Mouse (Mus musculus) CH12.LX (cell line): ENCODE results near the gene Cth. TPM values are rescaled to one million over a fixed set of nuclear protein-coding genes. Genes with fewer than 3 reads are reported as not detected.

Experiments used
- DNase-seq: peaks from one replicate; pipeline ENCODE4 v3.0.0-alpha.2; 2013; ENCODE audit errors: extremely low read depth
- H3K27ac ChIP-seq: 2 replicates; pipeline ENCODE4 v1.5.1; 2012; ENCODE audit warnings: low read depth, mild to moderate bottlenecking, control low read depth, moderate library complexity; ENCODE audit not compliant: insufficient read depth
- H3K27me3 ChIP-seq: replicated peaks from 2 replicates; pipeline ENCODE3; 2012; ENCODE audit warnings: inconsistent platforms
- H3K36me3 ChIP-seq, 2 experiments: replicated peaks in 1 of 2; 2 replicates each; pipeline versions ENCODE3 to v1.6.1; 2012; ENCODE audit warnings: inconsistent platforms in 1 of 2, low read length in 1 of 2, mild to moderate bottlenecking in 1 of 2, mixed read lengths in 1 of 2, moderate library complexity in 1 of 2; ENCODE audit not compliant: control insufficient read depth in 1 of 2, insufficient read depth in 1 of 2
- H3K4me1 ChIP-seq, 2 experiments: 2 replicates each; pipeline ENCODE4 v1.6.1; 2012; ENCODE audit warnings: inconsistent platforms in 1 of 2, moderate library complexity in 1 of 2; ENCODE audit not compliant: insufficient read depth in 2 of 2, control insufficient read depth in 1 of 2
- H3K4me2 ChIP-seq: 2 replicates; pipeline ENCODE4 v1.6.1; 2012; ENCODE audit warnings: low read depth, mild to moderate bottlenecking, control low read depth; ENCODE audit not compliant: poor library complexity, insufficient read depth, severe bottlenecking
- H3K4me3 ChIP-seq, 3 experiments: fragments of 150-350 bp in 1 of 3; sonication (generic) in 1 of 3; replicated peaks in 1 of 3; 2 replicates each; pipeline versions ENCODE3 to v1.5.1; 2011 to 2012; ENCODE audit warnings: low read depth in 2 of 3, low read length in 2 of 3, mild to moderate bottlenecking in 2 of 3, moderate library complexity in 2 of 3, control low read depth in 1 of 3, improper control_type of control experiment in 1 of 3, inconsistent platforms in 1 of 3, mixed read lengths in 1 of 3; ENCODE audit not compliant: poor library complexity in 1 of 3
- H3K79me2 ChIP-seq: replicated peaks from 2 replicates; pipeline ENCODE4 v1.6.1; 2012; ENCODE audit warnings: mild to moderate bottlenecking, moderate library complexity; ENCODE audit not compliant: control insufficient read depth, poor library complexity, insufficient read depth, severe bottlenecking; ENCODE audit errors: extremely low read depth
- H3K9ac ChIP-seq: 2 replicates; pipeline ENCODE4 v1.6.1; 2012; ENCODE audit warnings: low read depth, mild to moderate bottlenecking, control low read depth, moderate library complexity; ENCODE audit not compliant: insufficient read depth
- H3K9me3 ChIP-seq: replicated peaks from 2 replicates; pipeline ENCODE3; 2012; ENCODE audit warnings: low read length, inconsistent platforms, mixed read lengths
- BHLHE40 ChIP-seq: IDR thresholded peaks from 2 replicates; pipeline ENCODE4 v1.6.1; 2011; ENCODE audit warnings: mild to moderate bottlenecking, low read depth, low read length, improper control_type of control experiment
- CTCF ChIP-seq, 2 experiments: IDR thresholded peaks in 1 of 2; conservative IDR thresholded peaks in 1 of 2; 2 replicates each; pipeline ENCODE4 v1.5.1; 2011 to 2012; ENCODE audit warnings: low read depth in 2 of 2, low read length in 2 of 2, improper control_type of control experiment in 1 of 2, inconsistent platforms in 1 of 2, mild to moderate bottlenecking in 1 of 2, moderate library complexity in 1 of 2
- ETS1 ChIP-seq: conservative IDR thresholded peaks from 2 replicates; pipeline ENCODE4 v1.6.1; 2012; ENCODE audit warnings: low read depth, mild to moderate bottlenecking, inconsistent platforms, low read length, improper control_type of control experiment, moderate library complexity
- GABPA ChIP-seq: IDR thresholded peaks from 2 replicates; pipeline ENCODE4 v1.6.1; 2012; ENCODE audit warnings: low read depth, low read length, improper control_type of control experiment, inconsistent platforms; ENCODE audit not compliant: insufficient replicate concordance
- HCFC1 ChIP-seq: IDR thresholded peaks from 2 replicates; pipeline ENCODE4 v1.6.1; 2012; ENCODE audit warnings: low read depth, mild to moderate bottlenecking, inconsistent platforms, low read length, improper control_type of control experiment
- IRF4 ChIP-seq: IDR thresholded peaks from 2 replicates; pipeline ENCODE4 v1.6.1; 2014; ENCODE audit warnings: low read depth, mild to moderate bottlenecking, inconsistent platforms, low read length, improper control_type of control experiment
- RAD21 ChIP-seq: IDR thresholded peaks from 2 replicates; pipeline ENCODE4 v1.6.1; 2011; ENCODE audit warnings: low read depth, mild to moderate bottlenecking, low read length, improper control_type of control experiment, moderate library complexity
- SIN3A ChIP-seq: IDR thresholded peaks from 2 replicates; pipeline ENCODE4 v1.6.1; 2012; ENCODE audit warnings: low read length, improper control_type of control experiment, inconsistent platforms
- SMC3 ChIP-seq: IDR thresholded peaks from 2 replicates; pipeline ENCODE4 v1.6.1; 2011; ENCODE audit warnings: low read depth, low read length, improper control_type of control experiment
- USF1 ChIP-seq: IDR thresholded peaks from 2 replicates; pipeline ENCODE4 v1.6.1; 2014; ENCODE audit warnings: low read depth, mild to moderate bottlenecking, inconsistent platforms, low read length, improper control_type of control experiment
- USF2 ChIP-seq: conservative IDR thresholded peaks from 2 replicates; pipeline ENCODE4 v1.6.1; 2011; ENCODE audit warnings: low read depth, low read length, improper control_type of control experiment
- ZMIZ1 ChIP-seq: IDR thresholded peaks from 2 replicates; pipeline ENCODE4 v1.6.1; 2012; ENCODE audit warnings: low read depth, mild to moderate bottlenecking, inconsistent platforms, low read length, improper control_type of control experiment
- ZNF384 ChIP-seq: IDR thresholded peaks from 2 replicates; pipeline ENCODE4 v1.6.1; 2012; ENCODE audit warnings: low read depth, low read length, improper control_type of control experiment, inconsistent platforms
- dilution Hi-C: fragments of 300-500 bp; cut with MboI; formaldehyde crosslinking; loops from 2 replicates; pipeline ENCODE4 v1.14.3; 2020; ENCODE audit warnings: low sequenced_read_pairs; ENCODE audit not compliant: extremely low pct_unique_long_range_greater_than_20kb, extremely low pct_ligation_motif_present
- in situ Hi-C: fragments of 300-500 bp; cut with MboI; formaldehyde crosslinking; loops from 3 replicates; pipeline ENCODE4 v1.14.3; 2019; ENCODE audit warnings: low sequenced_read_pairs, low pct_ligation_motif_present, low pct_unique_long_range_greater_than_20kb, mixed read lengths
- polyA plus RNA-seq: library from polyadenylated mRNA; unstranded; fragments of >175 nt; gene quantifications from 2 replicates; pipeline ENCODE4 v1.2.1, GENCODE M21; 2012; ENCODE audit warnings: low read depth; ENCODE audit not compliant: insufficient read length
- total RNA-seq, 2 experiments: library from RNA; depleted of rRNA; stranded (reverse); fragments of 300-350 nt in 1 of 2; fragments of >200 nt in 1 of 2; gene quantifications; 2 replicates each; pipeline ENCODE4 v1.2.3; 2012 to 2014

The Cth gene
- total and polyA plus RNA-seq, 3 experiments = 187 to 637 (median 370) TPM

GRCm38 (mm10) chr3:157877847-157878246 lies 47.0 kb downstream of the Cth start:
- no peaks in the 10 kb centered on the region for H3K36me3 ChIP-seq
- H3K79me2 ChIP-seq = no peaks in the 10 kb centered on the region
- dilution Hi-C loops = no loop called here
- TF ChIP-seq ZMIZ1 = no peak
- TF ChIP-seq CTCF (conservative IDR thresholded peaks at IDR 0.05 in 1 of 2, IDR thresholded peaks at IDR 0.05 in 1 of 2; ENCODE audit: low read depth in 2 of 2, low read length in 2 of 2) = no peak
- no peak for TF ChIP-seq BHLHE40
- no peak for TF ChIP-seq USF2
- TF ChIP-seq SMC3 = no peak
- in situ Hi-C loops = loop anchor here (25.0 kb wide), 1 partner anchor 316 kb away; the partner anchor contains the start of gene Ptger3
- H3K4me1 ChIP-seq = peaks cover 5 to 11% of the 10 kb centered on the region in 2 experiments; a peak in 2 of 4 replicates
- no peak overlapping the region for H3K4me3 ChIP-seq
- H3K9me3 ChIP-seq = no peaks in the 10 kb centered on the region
- no peak overlapping the region for H3K9ac ChIP-seq
- no peak for DNase-seq
- no peak overlapping the region for H3K4me2 ChIP-seq
- peaks cover 2% of the 10 kb centered on the region for H3K27me3 ChIP-seq
- no peak overlapping the region for H3K27ac ChIP-seq

DNA sequence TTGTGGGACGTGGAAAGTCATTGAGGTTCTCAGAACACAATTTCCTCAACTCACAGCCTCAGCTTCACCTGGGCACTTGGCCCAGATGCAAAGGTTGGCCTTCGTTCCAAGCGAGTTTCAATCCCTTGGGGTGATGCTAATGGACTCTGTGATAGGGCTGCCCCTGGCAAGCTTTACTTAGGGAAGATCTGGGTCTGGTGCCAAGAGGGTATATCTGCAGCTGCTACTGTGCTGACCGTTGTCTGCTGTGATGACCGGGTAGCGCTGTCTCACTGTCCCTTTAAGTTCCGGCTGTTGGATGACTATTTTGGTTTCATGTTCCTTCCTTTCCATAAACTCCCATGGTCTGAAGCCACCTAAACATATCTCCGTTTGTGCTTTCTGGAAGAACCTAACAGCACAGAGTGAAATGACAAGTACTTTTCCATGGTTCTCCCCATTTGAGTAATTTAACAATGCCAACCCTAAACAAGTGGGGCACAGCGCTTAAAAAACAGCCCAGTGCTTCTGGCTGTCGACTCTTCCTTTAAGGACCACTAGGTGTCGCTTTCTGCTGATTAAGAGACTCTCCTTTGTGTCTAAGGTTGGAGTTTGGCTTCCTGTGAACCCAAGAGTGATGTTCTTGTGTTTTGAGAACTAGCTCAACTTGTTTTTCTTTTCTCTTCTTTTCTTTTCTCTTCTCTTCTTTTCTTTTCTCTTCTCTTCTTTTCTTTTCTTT lies 48.3 kb downstream of the Cth start:
- Histone ChIP-seq H3K4me1 (peaks cover 5 to 9% of the 10 kb centered on the region in 2 experiments; a peak in 2 of 4 replicates), H3K27me3 (peaks cover 2% of the 10 kb centered on the region), H3K4me3 (peak overlapping the region in 2 of 3 experiments; percentile 24 to 38), H3K36me3 (no peaks in the 10 kb centered on the region), H3K9ac (no peak overlapping the region; the same call in none of the 2 replicates), H3K4me2 (peak overlapping the region; percentile 83), H3K79me2 (no peaks in the 10 kb centered on the region), H3K9me3 (no peaks in the 10 kb centered on the region), H3K27ac (no peak overlapping the region)
- dilution Hi-C loops = no loop called here
- TF ChIP-seq CTCF (conservative IDR thresholded peaks at IDR 0.05 in 1 of 2, IDR thresholded peaks at IDR 0.05 in 1 of 2; ENCODE audit: low read depth in 2 of 2, low read length in 2 of 2) (peak; percentile 89 to 97), GABPA (no peak), ETS1 (no peak), HCFC1 (peak; percentile 36), IRF4 (no peak; the same call in 1 of the 2 replicates), SMC3 (peak; percentile 91), USF1 (no peak), RAD21 (peak; percentile 96), SIN3A (0 out of 2 replicates have a peak, but pooled peaks have one; percentile 60), ZNF384 (peak; percentile 36; the same call in 1 of the 2 replicates)
- DNase-seq = peak; percentile 91
- in situ Hi-C loops = loop anchor here (25.0 kb wide), 1 partner anchor 314 kb away; the partner anchor contains the start of gene Ptger3
